Mouse (Mus musculus): ENCODE data around the gene A1bg.

- TF ChIP-seq CTCF (IDR thresholded peaks at IDR 0.05; ENCODE audit: extremely low read depth, insufficient read depth, insufficient read length, insufficient replicate concordance): no peak
- no peak for TF ChIP-seq POLR2A (IDR thresholded peaks at IDR 0.05; ENCODE audit: low read depth, low read length)
Measured at GRCm38 (mm10) chr15:60875721-60876120, 47.1 kb downstream of the A1bg start.

All from spleen, adult 2 months (tissue).